Mouse (Mus musculus): ENCODE measurements at regions not wholly inside any gene's neighbourhood (a gene's known extent, or its start where the extent isn't known, plus 50 kb on each side); places are given as distances from the start of the nearest gene placed in this dataset.

DNA sequence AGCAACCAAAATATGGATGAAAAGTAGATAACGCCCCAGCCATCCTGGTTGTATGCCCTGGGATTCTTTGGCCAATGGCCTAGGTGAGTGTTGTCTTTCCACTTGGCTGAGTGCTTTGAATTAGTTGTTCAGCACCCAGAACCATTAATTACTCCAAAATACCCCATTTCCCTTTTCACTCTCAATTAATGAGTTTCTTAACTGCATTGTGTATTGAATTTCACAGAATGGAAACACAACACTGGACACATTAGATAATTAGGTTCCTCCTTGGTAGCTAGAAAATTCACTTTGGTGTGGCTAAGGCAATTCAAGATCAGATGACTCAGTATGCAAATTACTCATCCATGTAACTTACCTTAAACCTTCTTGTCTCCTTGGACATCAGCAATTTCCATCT lies 252.7 kb upstream of the Gm15217 start:
- TF ChIP-seq E2F4 (IDR thresholded peaks at IDR 0.05; ENCODE audit: insufficient read depth): no peak
- TF ChIP-seq TCF3 (IDR thresholded peaks at IDR 0.05; ENCODE audit: insufficient read length, low read depth): no peak
- no peak for TF ChIP-seq MAX (IDR thresholded peaks at IDR 0.05; ENCODE audit: low read depth)
- no peak for TF ChIP-seq MYOG (IDR thresholded peaks at IDR 0.05; ENCODE audit: control insufficient read depth in 1 of 3, insufficient read depth in 1 of 3, insufficient read length in 2 of 3, low read depth in 2 of 3)
- no peak for TF ChIP-seq TCF12 (IDR thresholded peaks at IDR 0.05; ENCODE audit: insufficient read depth, poor library complexity, severe bottlenecking)
- no peak for TF ChIP-seq POLR2A (IDR thresholded peaks at IDR 0.05; ENCODE audit: insufficient read length, low read depth)
- no peak for TF ChIP-seq POLR2AphosphoS2 (IDR thresholded peaks at IDR 0.05; ENCODE audit: insufficient read length, low read depth)
- TF ChIP-seq USF1 (IDR thresholded peaks at IDR 0.05; ENCODE audit: low read depth): no peak
- no peak for TF ChIP-seq SRF (IDR thresholded peaks at IDR 0.05; ENCODE audit: control insufficient read depth, insufficient read length, low read depth)
- no peak for TF ChIP-seq REST (IDR thresholded peaks at IDR 0.05; ENCODE audit: insufficient read depth, insufficient read length)
- TF ChIP-seq MYOD1 (IDR thresholded peaks at IDR 0.05; ENCODE audit: control insufficient read depth in 1 of 3, insufficient read length in 2 of 3, low read depth in 2 of 3): no peak
- TF ChIP-seq CEBPB (IDR thresholded peaks at IDR 0.05; ENCODE audit: insufficient read depth, poor library complexity, severe bottlenecking): no peak
- H3K79me2 ChIP-seq (ENCODE audit: control insufficient read depth, insufficient read depth): no peaks in the 10 kb centered on the region

DNA sequence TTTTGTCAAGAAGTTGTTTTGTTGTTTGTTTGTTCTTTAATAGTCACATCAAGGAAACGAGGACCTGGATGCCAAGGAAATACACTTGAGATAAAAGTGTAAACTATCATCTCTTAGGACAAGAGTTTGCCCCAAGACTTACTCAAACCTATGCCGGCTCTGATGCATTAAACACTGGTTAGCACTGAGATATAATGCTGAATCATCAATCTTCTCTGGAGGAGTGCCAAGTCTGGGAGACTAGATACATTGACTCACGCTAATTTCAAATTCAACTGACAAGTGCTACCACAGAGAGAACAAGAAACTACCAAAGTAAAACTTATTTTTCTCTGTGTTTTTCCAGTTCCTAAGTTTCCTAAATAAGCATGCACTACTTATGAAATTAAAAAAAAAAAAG lies 249.5 kb upstream of the Gm15217 start:
- TF ChIP-seq USF1 (IDR thresholded peaks at IDR 0.05; ENCODE audit: low read depth): no peak
- no peak for TF ChIP-seq SRF (IDR thresholded peaks at IDR 0.05; ENCODE audit: control insufficient read depth, insufficient read length, low read depth)
- Histone ChIP-seq H3K4me2 (ENCODE audit: low read depth) (no peak overlapping the region), H3K36me3 (ENCODE audit: control insufficient read depth, insufficient read depth) (no peaks in the 10 kb centered on the region), H3K4me3 (no peak overlapping the region), H3ac (ENCODE audit: control insufficient read depth, insufficient read length) (no peak overlapping the region), H3K27me3 (ENCODE audit: control insufficient read depth, insufficient read depth, insufficient read length) (no peaks in the 10 kb centered on the region), H3K79me2 (ENCODE audit: control insufficient read depth, insufficient read depth) (no peaks in the 10 kb centered on the region)

More for the DNA sequence above, 252.7 kb upstream of the Gm15217 start:
- H3K4me2 ChIP-seq (ENCODE audit: low read depth): no peak overlapping the region
- H3K36me3 ChIP-seq (ENCODE audit: control insufficient read depth, insufficient read depth): no peaks in the 10 kb centered on the region
- no peak overlapping the region for H3K4me3 ChIP-seq
- peaks cover 4% of the 10 kb centered on the region for H3K27me3 ChIP-seq (ENCODE audit: control insufficient read depth, insufficient read depth, insufficient read length)
- no peak overlapping the region for H3ac ChIP-seq (ENCODE audit: control insufficient read depth, insufficient read length)

DNA sequence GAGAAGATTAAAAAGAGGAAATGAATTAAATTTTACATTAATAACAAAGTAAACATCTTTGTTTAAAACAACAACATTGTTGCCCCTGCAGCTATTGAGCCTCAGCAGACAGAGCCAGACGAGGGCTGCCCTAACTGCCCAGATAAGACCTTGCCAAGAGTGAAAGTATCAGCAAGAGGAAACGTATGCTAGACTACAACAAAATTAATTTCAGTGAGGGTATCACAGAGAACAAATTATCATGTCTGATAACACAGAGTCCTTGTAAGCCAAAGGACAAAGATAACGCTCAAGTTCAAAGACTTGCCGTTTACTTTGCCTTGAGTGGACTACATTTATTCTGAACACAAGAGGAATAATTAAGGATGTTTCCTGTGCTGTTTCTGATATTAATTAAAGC lies 235.0 kb upstream of the Gm15217 start:
- TF ChIP-seq E2F4 (IDR thresholded peaks at IDR 0.05; ENCODE audit: insufficient read depth) (no peak), TCF12 (IDR thresholded peaks at IDR 0.05; ENCODE audit: insufficient read depth, poor library complexity, severe bottlenecking) (no peak), TCF3 (IDR thresholded peaks at IDR 0.05; ENCODE audit: insufficient read length, low read depth) (no peak), MYOG (IDR thresholded peaks at IDR 0.05; ENCODE audit: control insufficient read depth in 1 of 3, insufficient read depth in 1 of 3, insufficient read length in 2 of 3, low read depth in 2 of 3) (no peak), MYOD1 (IDR thresholded peaks at IDR 0.05; ENCODE audit: control insufficient read depth in 1 of 3, insufficient read length in 2 of 3, low read depth in 2 of 3) (no peak), POLR2AphosphoS2 (IDR thresholded peaks at IDR 0.05; ENCODE audit: insufficient read length, low read depth) (no peak), SRF (IDR thresholded peaks at IDR 0.05; ENCODE audit: control insufficient read depth, insufficient read length, low read depth) (no peak), MAX (IDR thresholded peaks at IDR 0.05; ENCODE audit: low read depth) (no peak), REST (IDR thresholded peaks at IDR 0.05; ENCODE audit: insufficient read depth, insufficient read length) (no peak), POLR2A (IDR thresholded peaks at IDR 0.05; ENCODE audit: insufficient read length, low read depth) (no peak), CEBPB (IDR thresholded peaks at IDR 0.05; ENCODE audit: insufficient read depth, poor library complexity, severe bottlenecking) (no peak), USF1 (IDR thresholded peaks at IDR 0.05; ENCODE audit: low read depth) (no peak)
- H3ac ChIP-seq (ENCODE audit: control insufficient read depth, insufficient read length): no peak overlapping the region
- no peak overlapping the region for H3K4me3 ChIP-seq
- peak overlapping the region; percentile 49 for H3K4me2 ChIP-seq (ENCODE audit: low read depth)
- H3K27me3 ChIP-seq (ENCODE audit: control insufficient read depth, insufficient read depth, insufficient read length): no peaks in the 10 kb centered on the region
- H3K79me2 ChIP-seq (ENCODE audit: control insufficient read depth, insufficient read depth): no peaks in the 10 kb centered on the region
- H3K36me3 ChIP-seq (ENCODE audit: control insufficient read depth, insufficient read depth): no peaks in the 10 kb centered on the region

DNA sequence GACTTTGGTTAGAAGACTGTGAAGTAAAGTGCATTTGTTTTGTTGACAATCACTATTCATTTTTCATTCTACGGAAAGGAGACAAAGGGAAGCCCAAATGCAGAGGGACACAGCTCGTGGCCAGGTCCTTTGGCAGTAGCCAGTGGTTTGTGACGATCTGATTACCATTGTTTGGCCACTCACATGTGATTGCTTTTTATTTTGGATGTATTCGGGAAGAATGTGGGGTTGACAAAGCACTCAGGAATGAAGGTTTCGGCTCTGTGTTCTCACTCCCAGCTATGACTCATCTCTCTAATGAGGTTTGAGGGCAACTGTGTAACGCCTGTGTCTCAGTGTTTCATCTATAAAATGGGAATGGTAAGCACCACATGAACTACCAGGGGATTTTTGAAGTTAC lies 234.5 kb upstream of the Gm15217 start:
- Histone ChIP-seq H3K79me2 (ENCODE audit: control insufficient read depth, insufficient read depth) (no peaks in the 10 kb centered on the region), H3K4me3 (no peak overlapping the region)

DNA sequence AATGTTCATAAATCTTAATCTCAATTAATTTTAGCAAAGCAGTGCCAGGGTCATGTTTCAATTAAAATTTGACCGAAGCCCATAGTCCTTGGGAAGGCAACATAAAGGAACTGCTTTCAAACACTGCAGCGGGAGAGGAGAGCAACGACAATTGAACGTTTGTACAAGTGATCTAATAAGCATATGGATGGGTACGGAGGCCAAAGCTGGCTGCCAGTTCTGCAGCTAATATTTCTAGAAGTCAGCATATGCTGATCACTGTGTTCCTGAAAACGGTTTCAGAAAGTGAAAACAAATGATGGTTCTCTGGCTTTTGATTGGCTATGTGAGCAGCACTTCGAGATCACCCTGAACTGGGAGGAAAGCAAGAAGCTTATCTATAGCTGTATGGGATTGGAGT lies 233.6 kb upstream of the Gm15217 start:
- no peaks in the 10 kb centered on the region for H3K27me3 ChIP-seq (ENCODE audit: control insufficient read depth, insufficient read depth, insufficient read length)
- H3K4me3 ChIP-seq: no peak overlapping the region
- H3ac ChIP-seq (ENCODE audit: control insufficient read depth, insufficient read length): no peak overlapping the region
- no peaks in the 10 kb centered on the region for H3K36me3 ChIP-seq (ENCODE audit: control insufficient read depth, insufficient read depth)
- H3K4me2 ChIP-seq (ENCODE audit: low read depth): no peak overlapping the region
- no peak for TF ChIP-seq USF1 (IDR thresholded peaks at IDR 0.05; ENCODE audit: low read depth)
- no peak for TF ChIP-seq POLR2AphosphoS2 (IDR thresholded peaks at IDR 0.05; ENCODE audit: insufficient read length, low read depth)
- TF ChIP-seq CEBPB (IDR thresholded peaks at IDR 0.05; ENCODE audit: insufficient read depth, poor library complexity, severe bottlenecking): no peak
- no peak for TF ChIP-seq TCF3 (IDR thresholded peaks at IDR 0.05; ENCODE audit: insufficient read length, low read depth)
- no peak for TF ChIP-seq E2F4 (IDR thresholded peaks at IDR 0.05; ENCODE audit: insufficient read depth)
- no peak for TF ChIP-seq SRF (IDR thresholded peaks at IDR 0.05; ENCODE audit: control insufficient read depth, insufficient read length, low read depth)
- TF ChIP-seq MAX (IDR thresholded peaks at IDR 0.05; ENCODE audit: low read depth): no peak
- TF ChIP-seq REST (IDR thresholded peaks at IDR 0.05; ENCODE audit: insufficient read depth, insufficient read length): no peak
- no peak for TF ChIP-seq MYOD1 (IDR thresholded peaks at IDR 0.05; ENCODE audit: control insufficient read depth in 1 of 3, insufficient read length in 2 of 3, low read depth in 2 of 3)
- no peak for TF ChIP-seq MYOG (IDR thresholded peaks at IDR 0.05; ENCODE audit: control insufficient read depth in 1 of 3, insufficient read depth in 1 of 3, insufficient read length in 2 of 3, low read depth in 2 of 3)
- no peak for TF ChIP-seq POLR2A (IDR thresholded peaks at IDR 0.05; ENCODE audit: insufficient read length, low read depth)
- no peak for TF ChIP-seq TCF12 (IDR thresholded peaks at IDR 0.05; ENCODE audit: insufficient read depth, poor library complexity, severe bottlenecking)
- no peaks in the 10 kb centered on the region for H3K79me2 ChIP-seq (ENCODE audit: control insufficient read depth, insufficient read depth)

More for the DNA sequence above, 234.5 kb upstream of the Gm15217 start:
- TF ChIP-seq POLR2A (IDR thresholded peaks at IDR 0.05; ENCODE audit: insufficient read length, low read depth) (no peak), TCF12 (IDR thresholded peaks at IDR 0.05; ENCODE audit: insufficient read depth, poor library complexity, severe bottlenecking) (no peak), MAX (IDR thresholded peaks at IDR 0.05; ENCODE audit: low read depth) (peak; percentile 17), USF1 (IDR thresholded peaks at IDR 0.05; ENCODE audit: low read depth) (no peak), SRF (IDR thresholded peaks at IDR 0.05; ENCODE audit: control insufficient read depth, insufficient read length, low read depth) (no peak)
- no peaks in the 10 kb centered on the region for H3K36me3 ChIP-seq (ENCODE audit: control insufficient read depth, insufficient read depth)
- H3K4me2 ChIP-seq (ENCODE audit: low read depth): peak overlapping the region; percentile 49
- no peak overlapping the region for H3ac ChIP-seq (ENCODE audit: control insufficient read depth, insufficient read length)
- H3K27me3 ChIP-seq (ENCODE audit: control insufficient read depth, insufficient read depth, insufficient read length): no peaks in the 10 kb centered on the region

Measured in myocyte (in vitro differentiated cells).